In the genomic region with DNA sequence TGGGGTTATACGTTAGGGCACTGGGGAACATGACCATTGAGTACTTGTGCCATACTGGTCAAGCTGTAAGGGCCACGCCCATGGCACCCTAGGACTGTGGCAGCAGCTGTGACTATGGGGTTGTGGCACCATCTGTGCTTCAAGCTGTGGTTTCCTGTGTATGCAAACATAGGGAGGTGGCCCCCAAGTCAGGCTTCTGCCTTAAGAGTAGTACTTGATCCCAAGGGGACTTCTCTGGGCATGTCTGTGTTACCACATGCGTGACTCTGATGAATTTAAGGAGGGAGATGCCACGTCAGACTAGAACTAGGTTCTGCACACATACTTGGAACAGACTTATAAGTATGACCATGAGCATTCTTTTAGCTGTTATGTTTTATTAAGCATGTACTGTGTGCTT, we compare ENCODE assay signal across 28 mouse cellular contexts.
"Had no signal": no experiment of that assay in that cellular context is flagged by ENCODE, and none has a peak within 500 bp of the region (broad histone marks: within the 10 kb centered on the region; RNA-seq: fewer than 3 reads in every experiment).

No protein-coding gene starts in this region.

- H3K4me1 ChIP-seq: heart, embryonic 10.5 days; heart, embryonic 12.5 days; hindbrain, embryonic 10.5 days; hindbrain, embryonic 12.5 days; kidney, embryonic 15.5 days; limb, embryonic 13.5 days; limb, embryonic 15.5 days; liver, embryonic 13.5 days; liver, embryonic 15.5 days had no signal

- H3K36me3 ChIP-seq: heart, embryonic 10.5 days; heart, embryonic 12.5 days; hindbrain, embryonic 10.5 days; hindbrain, embryonic 12.5 days; kidney, embryonic 15.5 days; limb, embryonic 13.5 days; limb, embryonic 15.5 days; liver, embryonic 13.5 days; liver, embryonic 15.5 days had no signal

- H3K27ac ChIP-seq: gastrocnemius, adult 2 months; heart, embryonic 10.5 days; hindbrain, embryonic 10.5 days; hindbrain, embryonic 12.5 days; hindbrain, embryonic 14.5 days; kidney, embryonic 15.5 days; kidney, postnatal 0 days; limb, embryonic 13.5 days; limb, embryonic 15.5 days; liver, embryonic 13.5 days; liver, embryonic 15.5 days had no signal

- H3K4me3 ChIP-seq: gastrocnemius, adult 2 months; heart, embryonic 10.5 days; heart, embryonic 12.5 days; hindbrain, embryonic 10.5 days; hindbrain, embryonic 12.5 days; kidney, embryonic 15.5 days; limb, embryonic 13.5 days; limb, embryonic 15.5 days; liver, embryonic 13.5 days; liver, embryonic 15.5 days had no signal

- H3K9ac ChIP-seq: heart, embryonic 12.5 days; hindbrain, embryonic 12.5 days; hindbrain, embryonic 14.5 days; kidney, embryonic 15.5 days; limb, embryonic 13.5 days; limb, embryonic 15.5 days; liver, embryonic 13.5 days; liver, embryonic 15.5 days had no signal

- H3K9me3 ChIP-seq: heart, embryonic 10.5 days; heart, embryonic 12.5 days; hindbrain, embryonic 10.5 days; hindbrain, embryonic 12.5 days; kidney, embryonic 15.5 days; limb, embryonic 15.5 days; liver, embryonic 15.5 days had no signal

- DNase-seq: gastrocnemius, adult 2 months; gastrocnemius, postnatal 10 days; gastrocnemius, postnatal 25 days; heart, adult 18-20 months; heart, postnatal 10 days; heart, postnatal 4 days; kidney, adult 11 months; kidney, adult 2 months; kidney, adult 9 months; kidney, postnatal 14 days; kidney, postnatal 36 days; layer of hippocampus, adult 9-11 months; layer of hippocampus, postnatal 36 days; left cerebral cortex, postnatal 4 days; liver, embryonic 13.5 days had no signal

- ATAC-seq: hindbrain, embryonic 16.5 days; inflammation-experienced regulatory T-cells, adult 6 months; intestine, embryonic 16.5 days had no signal

- H3K27me3 ChIP-seq: heart, embryonic 12.5 days; hindbrain, embryonic 12.5 days; kidney, embryonic 15.5 days; limb, embryonic 13.5 days; limb, embryonic 15.5 days; liver, embryonic 13.5 days; liver, embryonic 15.5 days had no signal

- H3K4me2 ChIP-seq: heart, embryonic 12.5 days; hindbrain, embryonic 12.5 days; hindbrain, embryonic 14.5 days; kidney, embryonic 15.5 days; limb, embryonic 13.5 days; limb, embryonic 15.5 days; liver, embryonic 13.5 days; liver, embryonic 15.5 days had no signal
